Mouse (Mus musculus) layer of hippocampus, adult 9-11 months (tissue): ENCODE data around the gene Gpc3.
"Not testable (repeated sequence)": the region's sequence is repeated elsewhere in the genome, so short reads cannot be mapped to it uniquely, and the experiment has no call there.

Experiments used
- DNase-seq: peaks from one replicate; pipeline ENCODE4 v3.0.0; 2022

Gpc3 gene

DNA sequence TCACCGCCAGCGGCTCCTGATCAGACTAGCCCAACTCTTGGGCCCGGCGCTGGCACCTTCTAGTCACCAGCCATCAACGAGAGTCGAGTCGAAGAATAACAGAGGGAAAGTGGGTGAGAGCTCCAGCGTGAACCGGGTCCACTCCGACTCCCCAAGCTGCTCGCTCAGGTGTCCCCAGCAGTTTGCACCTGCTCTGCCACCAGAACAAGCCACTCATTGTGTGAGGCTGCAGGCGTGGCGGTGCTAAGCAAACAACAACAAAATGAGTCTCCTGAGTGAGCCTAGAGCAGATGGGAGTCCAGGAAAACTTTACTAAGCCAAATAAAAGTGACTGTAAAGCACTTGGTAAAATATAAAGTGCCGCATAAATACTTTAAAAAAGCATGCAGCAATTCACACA, 239.5 kb downstream of the Gpc3 start:
- DNase-seq, result no peak

GRCm38 (mm10) chrX:52372436-52372835, 241.3 kb downstream of the Gpc3 start:
- DNase-seq, result no peak

DNA sequence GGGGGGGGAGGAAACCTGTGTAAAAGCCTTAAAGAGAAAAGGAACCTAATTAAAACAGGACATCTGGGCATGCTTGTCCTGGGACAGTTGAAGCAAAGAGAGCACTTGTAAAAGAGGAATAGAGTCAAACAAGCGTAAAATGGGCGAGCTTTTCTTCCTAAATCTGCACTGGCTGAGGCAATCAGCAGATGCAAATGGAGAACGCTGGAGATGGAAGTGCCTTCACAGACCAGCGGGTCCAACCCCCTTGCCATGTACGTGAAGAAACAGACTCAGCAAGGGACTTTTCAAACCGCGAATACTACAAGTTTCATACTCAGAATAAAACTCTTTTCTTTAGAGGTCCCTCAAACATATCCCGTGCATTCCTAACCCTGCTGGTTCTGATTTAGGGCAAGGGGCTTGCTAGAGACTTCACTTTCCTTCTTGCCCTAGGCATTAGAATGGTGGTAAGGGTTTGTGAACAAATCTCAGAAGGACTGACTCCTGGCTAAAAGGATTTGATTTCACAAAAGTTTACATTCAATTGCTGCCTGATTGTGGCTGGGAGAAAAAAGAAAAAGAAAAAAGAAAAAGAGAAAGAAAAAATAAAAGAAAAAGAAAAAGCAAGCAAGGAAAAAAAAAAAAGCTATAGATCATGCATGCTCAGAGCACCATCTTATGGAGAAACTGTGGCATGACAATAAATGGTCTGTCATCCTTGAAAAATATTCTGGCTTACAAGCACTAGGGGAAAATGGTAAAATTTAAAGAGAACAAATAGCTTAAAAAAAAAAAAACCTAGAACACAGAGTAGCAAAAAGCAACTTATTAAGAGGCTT, 243.6 kb downstream of the Gpc3 start:
- DNase-seq, result no peak

- no peak for DNase-seq
Measured at GRCm38 (mm10) chrX:52369304-52369937, 244.3 kb downstream of the Gpc3 start.

DNA sequence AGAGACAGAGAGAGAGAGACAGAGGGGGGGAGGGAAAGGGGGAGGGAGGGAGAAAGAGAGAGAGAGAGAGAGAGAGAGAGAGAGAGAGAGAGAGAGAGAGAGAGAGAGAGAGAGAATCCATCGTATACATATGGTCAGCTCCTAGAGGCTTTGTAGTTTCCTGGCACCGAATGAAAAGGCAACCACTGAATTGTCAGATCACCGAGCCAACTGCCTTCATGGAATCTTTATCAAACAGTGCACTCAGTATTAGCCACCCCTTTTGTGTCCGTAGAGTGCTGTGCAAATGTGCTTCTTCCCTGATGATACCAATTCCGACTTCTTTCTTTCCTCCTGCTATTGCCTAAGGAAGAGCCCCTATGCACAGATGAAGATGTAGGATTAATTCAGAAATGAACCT, 246.9 kb downstream of the Gpc3 start:
- no peak for DNase-seq

DNA sequence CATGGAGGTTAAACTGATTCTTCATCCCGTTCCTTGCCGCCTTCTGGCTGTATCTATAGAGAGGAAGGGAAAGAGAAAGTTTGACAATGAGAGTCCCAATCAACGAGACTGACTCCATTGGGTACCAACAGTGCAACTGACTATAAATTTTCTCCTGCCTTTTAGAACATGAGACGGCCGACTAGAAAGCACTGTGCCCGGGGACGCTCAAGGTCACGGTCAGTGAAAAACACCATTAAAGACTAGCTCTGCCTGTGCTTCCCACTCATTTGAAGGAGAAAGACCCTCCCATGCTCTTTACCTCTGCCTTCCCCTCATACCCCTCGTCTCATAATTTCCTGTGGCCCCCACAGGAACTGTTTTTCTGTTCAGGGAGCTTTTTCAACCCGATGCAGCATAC, 248.0 kb downstream of the Gpc3 start:
- no peak for DNase-seq

- no peak for DNase-seq
Measured at GRCm38 (mm10) chrX:52362241-52363011, 251.3 kb downstream of the Gpc3 start.

GRCm38 (mm10) chrX:52352981-52353380, 260.8 kb downstream of the Gpc3 start:
- no peak for DNase-seq

GRCm38 (mm10) chrX:52350631-52351030, 263.1 kb downstream of the Gpc3 start:
- not testable (repeated sequence) for DNase-seq

- DNase-seq, result no peak
Measured at GRCm38 (mm10) chrX:52348773-52349172, 265.0 kb downstream of the Gpc3 start.

DNA sequence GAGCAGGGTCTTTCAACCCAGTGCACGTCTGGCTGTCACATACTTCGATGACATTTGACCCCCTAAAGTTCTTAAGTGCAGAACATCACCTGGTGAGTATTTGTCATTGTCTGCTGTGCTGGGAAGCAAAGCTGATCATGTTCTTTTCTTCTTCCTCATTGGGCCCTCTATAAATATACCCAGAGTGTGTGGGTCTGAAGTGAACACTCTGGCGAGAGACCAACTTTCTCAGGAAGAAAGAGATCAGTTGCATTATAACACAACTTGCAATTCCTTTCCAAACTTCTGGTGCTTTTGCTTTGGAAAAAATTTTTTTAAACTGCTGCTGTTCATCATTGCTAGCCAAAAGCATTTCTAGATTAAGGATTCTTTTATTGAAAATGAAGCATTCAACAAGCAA, 269.7 kb downstream of the Gpc3 start:
- DNase-seq, result no peak

- no peak for DNase-seq
Measured at GRCm38 (mm10) chrX:52340251-52340650, 273.5 kb downstream of the Gpc3 start.

- DNase-seq, result no peak
Measured at GRCm38 (mm10) chrX:52321791-52322190, 292.0 kb downstream of the Gpc3 start.

DNA sequence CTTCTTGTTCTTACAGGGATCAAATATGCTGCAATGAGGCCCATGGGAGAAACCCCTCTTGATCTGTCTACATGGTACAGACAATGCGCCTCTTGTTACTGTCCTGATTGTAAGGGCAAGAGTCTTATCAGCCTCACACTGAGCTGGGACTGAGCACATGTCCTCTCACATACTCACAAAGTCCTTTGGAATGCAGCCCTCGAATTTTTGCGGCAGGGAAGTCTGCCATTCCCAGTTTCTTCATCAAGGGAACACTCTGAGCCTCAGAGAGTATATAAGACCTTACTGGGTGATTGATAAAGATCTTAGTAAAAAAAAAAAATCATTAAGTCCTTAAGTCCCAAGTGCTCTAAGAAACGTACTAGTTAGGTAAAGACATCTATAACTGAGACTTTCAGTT, 293.1 kb downstream of the Gpc3 start:
- no peak for DNase-seq

DNA sequence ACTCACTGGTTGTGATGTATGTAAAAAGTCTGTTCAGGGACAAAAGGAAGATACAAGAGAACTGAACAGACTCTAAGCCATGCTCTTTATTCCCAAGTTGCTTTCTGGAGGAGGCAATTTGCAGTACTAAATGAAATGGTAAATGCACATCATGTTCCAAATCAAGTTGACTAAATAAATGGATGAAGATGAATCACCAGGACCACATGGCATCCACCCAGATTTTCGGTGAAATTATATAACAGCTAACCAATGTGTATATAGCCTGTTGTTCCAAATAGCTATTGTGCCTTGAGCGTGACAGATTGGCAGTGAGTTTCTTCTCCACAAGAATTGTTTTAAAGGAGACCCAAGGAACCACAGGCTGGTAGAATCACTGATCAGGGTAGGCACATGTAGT, 302.8 kb downstream of the Gpc3 start:
- DNase-seq, result peak; percentile 72

- no peak for DNase-seq
Measured at GRCm38 (mm10) chrX:52305226-52305625, 308.5 kb downstream of the Gpc3 start.

DNA sequence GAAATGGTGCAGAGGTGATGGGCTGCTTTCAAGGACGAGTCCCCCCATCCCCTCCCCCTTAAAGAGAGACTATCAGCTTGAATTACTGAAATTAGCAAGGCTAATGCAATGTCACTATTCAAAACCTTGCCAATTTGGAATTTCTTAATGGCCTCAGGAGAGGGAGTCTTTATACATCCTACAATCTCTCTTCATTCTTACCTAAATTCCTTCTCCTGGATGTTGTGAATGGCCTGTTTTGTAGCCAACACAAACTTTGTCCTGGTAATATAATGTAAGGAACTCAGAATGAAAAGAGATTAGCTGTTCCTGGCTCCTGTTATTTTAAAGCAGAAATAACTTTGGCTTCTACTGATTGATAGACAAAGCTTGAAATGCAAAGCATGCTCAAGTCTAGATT, 325.0 kb downstream of the Gpc3 start:
- no peak for DNase-seq

GRCm38 (mm10) chrX:52287944-52288343, 325.8 kb downstream of the Gpc3 start:
- DNase-seq, result no peak

GRCm38 (mm10) chrX:52282070-52282469, 331.7 kb downstream of the Gpc3 start:
- no peak for DNase-seq

- no peak for DNase-seq
Measured at GRCm38 (mm10) chrX:52281103-52281900, 332.4 kb downstream of the Gpc3 start.

DNA sequence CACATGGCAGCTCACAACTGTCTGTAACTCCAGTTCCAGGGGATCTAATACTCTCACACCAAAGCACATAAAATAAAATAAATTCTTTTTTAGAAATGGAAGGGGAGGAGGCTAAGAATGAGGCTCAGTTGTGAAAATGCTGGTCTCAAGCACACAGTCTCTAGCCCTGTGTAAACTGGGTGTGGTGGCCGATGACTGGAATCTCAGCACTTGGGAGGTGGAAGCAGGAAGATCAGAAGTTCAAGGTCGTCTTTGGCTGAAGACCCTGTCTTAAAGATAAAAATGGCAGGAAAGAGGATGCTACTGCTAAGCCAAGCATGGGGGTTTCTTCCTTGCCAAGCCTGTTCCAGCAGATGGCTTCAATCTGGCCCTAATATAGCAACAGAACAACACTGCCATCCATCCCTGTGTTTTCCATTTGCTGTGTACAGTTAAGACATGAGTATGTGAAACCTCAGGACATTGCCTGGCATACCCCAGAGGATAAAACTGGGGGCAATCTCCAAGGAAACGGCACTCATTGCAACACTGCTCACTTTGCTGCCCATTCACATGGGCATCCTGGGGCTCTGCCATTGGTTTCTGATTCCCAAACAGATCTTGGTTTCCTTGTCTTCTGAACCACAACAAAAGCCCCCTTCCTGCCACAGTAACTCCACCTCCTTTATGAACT, 334.9 kb downstream of the Gpc3 start:
- DNase-seq, result peak; percentile 42

DNA sequence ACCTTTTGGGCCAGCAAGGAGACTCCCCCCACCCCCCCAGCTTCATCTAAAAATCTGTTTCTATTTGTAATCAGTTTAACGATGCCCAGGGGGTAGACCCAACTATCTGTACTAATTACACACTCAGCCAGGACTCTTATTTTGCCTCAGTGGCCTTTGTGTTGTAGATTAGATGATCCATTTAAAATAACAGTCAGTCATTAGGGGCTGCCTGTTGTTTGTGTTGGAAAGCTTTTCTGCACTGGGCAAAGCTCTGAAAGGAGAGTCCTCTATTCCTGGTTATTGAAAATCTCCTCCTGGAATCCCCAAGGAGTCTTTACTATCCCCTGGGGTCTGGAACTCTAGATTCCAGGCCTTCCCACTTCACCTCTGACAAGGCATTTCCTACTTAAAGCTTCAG, 336.2 kb downstream of the Gpc3 start:
- DNase-seq, result no peak
